Mouse (Mus musculus): ENCODE measurements around the gene Kera. TPM values are rescaled to one million over a fixed set of nuclear protein-coding genes. Genes with fewer than 3 reads are reported as not detected.

Gene Kera
- polyA plus RNA-seq, 1 experiment from 2014 or later = 0.32 TPM

GRCm38 (mm10) chr10:97659489-97659888 is 52.8 kb downstream of the Kera start:
- Histone ChIP-seq H3K36me3 (ENCODE audit: insufficient read depth, low read length) (no peaks in the 10 kb centered on the region), H3K9ac (replicated peaks; ENCODE audit: low read length) (no peak overlapping the region), H3K27me3 (ENCODE audit: insufficient read depth, low read length) (no peaks in the 10 kb centered on the region), H3K4me1 (ENCODE audit: insufficient read depth, low read length) (no peaks in the 10 kb centered on the region), H3K27ac (ENCODE audit: low read length) (no peak overlapping the region), H3K9me3 (ENCODE audit: low read length) (no peaks in the 10 kb centered on the region), H3K4me2 (replicated peaks; ENCODE audit: low read depth, low read length) (no peak overlapping the region), H3K4me3 (ENCODE audit: low read length) (no peak overlapping the region)
- WGBS = 85% methylated on average over 1 of the region's 1 CpGs
- ATAC-seq (ENCODE audit: low FRiP score, low TSS enrichment) = no peak

Other genes with a start within 250 kb of the Kera start
- gene Dcn, start 127.3 kb upstream of the Kera start, polyA plus RNA-seq (2015; fragmentation: Nextera tagmentation; extraction: Ambion mirVana) = 236 and 276 TPM in 2 replicates
- 68.5 and 76.3 TPM in 2 replicates for gene Lum, start 41.8 kb upstream of the Kera start, polyA plus RNA-seq (2015; fragmentation: Nextera tagmentation; extraction: Ambion mirVana)
- 0.36 and 0.39 TPM in 2 replicates for gene Epyc, start 37.2 kb downstream of the Kera start, polyA plus RNA-seq (2015; fragmentation: Nextera tagmentation; extraction: Ambion mirVana)
- gene Ccer1, start 86.2 kb downstream of the Kera start, polyA plus RNA-seq (2015; fragmentation: Nextera tagmentation; extraction: Ambion mirVana) = not detected in 2 replicates
- gene C030005K15Rik, start 119.9 kb downstream of the Kera start, polyA plus RNA-seq (2015; fragmentation: Nextera tagmentation; extraction: Ambion mirVana) = not detected in 2 replicates